Mouse (Mus musculus) CD4-positive, CD25-positive, alpha-beta regulatory T cell (primary cell): ENCODE data around the gene Garem2. TPM values are rescaled to one million over a fixed set of nuclear protein-coding genes. Genes with fewer than 3 reads are reported as not detected.

Experiments used
- polyA plus RNA-seq: library from polyadenylated mRNA; unstranded; fragments of 100-300 nt; shearing (Covaris generic); gene quantifications from one replicate; pipeline ENCODE4 v1.2.1, GENCODE M21; 2017

The Garem2 gene
- 0.11 TPM for polyA plus RNA-seq

DNA sequence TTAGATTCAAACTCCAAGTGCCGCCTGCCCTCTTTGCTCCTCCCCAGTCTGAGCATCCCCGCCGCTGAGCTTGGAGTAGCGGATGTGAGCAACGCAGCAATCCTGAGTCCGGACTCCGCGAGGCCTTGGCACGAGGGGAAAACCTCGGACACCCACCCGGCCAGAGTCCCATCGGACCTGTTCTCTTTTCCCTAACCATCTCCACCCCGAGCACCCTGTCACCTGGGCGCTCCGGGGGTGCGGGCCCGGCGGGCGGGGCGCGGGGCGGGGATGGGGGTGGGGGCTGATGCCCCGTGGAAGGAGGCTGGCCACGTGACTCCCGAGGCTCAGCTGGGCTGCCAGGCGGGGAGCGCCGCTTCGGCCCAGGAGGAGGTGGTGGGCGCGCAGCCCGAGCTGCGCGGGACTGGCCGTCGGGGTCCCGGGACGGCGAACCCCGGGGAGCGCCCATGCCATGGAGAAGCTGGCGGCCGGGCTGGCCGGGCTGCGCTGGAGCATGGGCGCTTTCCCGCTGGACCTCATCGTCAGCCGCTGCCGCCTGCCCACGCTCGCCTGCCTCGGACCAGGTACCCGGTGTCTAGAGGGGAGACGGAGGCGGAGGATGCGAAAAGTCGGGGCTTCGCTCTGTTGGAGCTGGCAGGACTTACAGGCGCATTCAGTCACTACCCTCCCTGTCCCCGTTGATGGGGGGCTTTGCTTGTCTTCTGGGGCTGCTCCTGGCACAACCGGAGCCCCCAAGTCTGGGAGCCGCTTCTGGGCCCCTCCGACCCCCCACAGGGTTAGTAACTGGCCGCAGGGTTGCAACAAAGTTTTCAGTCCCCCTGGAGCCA lies at the start of gene Garem2:
TSS of gene Garem2 (plus strand) at position 321 of the 827 bp plus-strand sequence.

GRCm38 (mm10) chr5:30072825-30073821 lies 31.8 kb upstream of the Garem2 start, which contains the start of gene Tyms:
TSS of gene Tyms (minus strand) at chr5:30073617.

GRCm38 (mm10) chr5:30105668-30106300 lies 823 bp downstream of the Garem2 start, which contains the start of gene 3110082J24Rik:
TSS of gene 3110082J24Rik (minus strand) at chr5:30106086.

GRCm38 (mm10) chr5:30154474-30155394 lies 49.8 kb downstream of the Garem2 start, which contains the start of the genes Hadha and Hadhb:
TSS of gene Hadha (minus strand) at chr5:30155162.
TSS of gene Hadhb (plus strand) at chr5:30155248.

Other genes with a start within 250 kb of the Garem2 start
- gene Il6, start 92.0 kb upstream of the Garem2 start, polyA plus RNA-seq: 0.19 TPM
- 31.5 TPM for gene Tyms, start 31.5 kb upstream of the Garem2 start, polyA plus RNA-seq
- not detected for gene 3110082J24Rik, start 925 bp downstream of the Garem2 start, polyA plus RNA-seq
- gene Hadha, start 50.0 kb downstream of the Garem2 start, polyA plus RNA-seq: 105 TPM
- gene Hadhb, start 50.1 kb downstream of the Garem2 start, polyA plus RNA-seq: 189 TPM
- not detected for gene Adgrf3, start 100.6 kb downstream of the Garem2 start, polyA plus RNA-seq
- 19.4 TPM for gene Selenoi, start 127.4 kb downstream of the Garem2 start, polyA plus RNA-seq
- 8.9 TPM for gene Drc1, start 176.2 kb downstream of the Garem2 start, polyA plus RNA-seq